Mouse (Mus musculus): ENCODE data around the gene Purb.
"Not testable (repeated sequence)": the region's sequence is repeated elsewhere in the genome, so short reads cannot be mapped to it uniquely, and the experiment has no call there.

Gene Purb

GRCm38 (mm10) chr11:6484244-6484959 is 8.7 kb upstream of the Purb start:
- peak in 1 of 2 experiments; percentile 41 for DNase-seq

GRCm38 (mm10) chr11:6483103-6483502 is 7.4 kb upstream of the Purb start:
- no peak for DNase-seq

- DNase-seq, result peak in 1 of 2 experiments; percentile 12
Observed at GRCm38 (mm10) chr11:6481669-6482185, 6.0 kb upstream of the Purb start.

GRCm38 (mm10) chr11:6480681-6481405 is 5.1 kb upstream of the Purb start:
- DNase-seq, result no peak

GRCm38 (mm10) chr11:6480191-6480590 is 4.5 kb upstream of the Purb start:
- no peak for DNase-seq

- no peak for DNase-seq
Observed at GRCm38 (mm10) chr11:6479231-6479630, 3.5 kb upstream of the Purb start.

- no peak for DNase-seq
Observed at GRCm38 (mm10) chr11:6477350-6477749, 1.6 kb upstream of the Purb start.

GRCm38 (mm10) chr11:6476876-6477275 is 1.2 kb upstream of the Purb start:
- no peak for DNase-seq

- DNase-seq, result peak; percentile 62 to 76
Observed at GRCm38 (mm10) chr11:6474874-6475731, 614 bp downstream of the Purb start.

GRCm38 (mm10) chr11:6474381-6474780 is 1.3 kb downstream of the Purb start:
- DNase-seq, result no peak

GRCm38 (mm10) chr11:6472076-6472475 is 3.6 kb downstream of the Purb start:
- DNase-seq, result no peak

GRCm38 (mm10) chr11:6471493-6471892 is 4.2 kb downstream of the Purb start:
- no peak for DNase-seq

- DNase-seq, result no peak
Observed at GRCm38 (mm10) chr11:6471054-6471453, 4.7 kb downstream of the Purb start.

- no peak for DNase-seq
Observed at GRCm38 (mm10) chr11:6468541-6468940, 7.2 kb downstream of the Purb start.

- peak; percentile 76 to 81 for DNase-seq
Observed at GRCm38 (mm10) chr11:6465122-6465521, 10.6 kb downstream of the Purb start.

GRCm38 (mm10) chr11:6463159-6463837 is 12.4 kb downstream of the Purb start:
- no peak for DNase-seq

- no peak for DNase-seq
Observed at GRCm38 (mm10) chr11:6456083-6456482, 19.6 kb downstream of the Purb start.

GRCm38 (mm10) chr11:6448155-6448554 is 27.6 kb downstream of the Purb start:
- not testable (repeated sequence) for DNase-seq

- no peak for DNase-seq
Observed at GRCm38 (mm10) chr11:6447493-6447892, 28.2 kb downstream of the Purb start.

GRCm38 (mm10) chr11:6445951-6446350 is 29.8 kb downstream of the Purb start:
- DNase-seq, result no peak

GRCm38 (mm10) chr11:6445441-6445840 is 30.3 kb downstream of the Purb start:
- DNase-seq, result no peak

- DNase-seq, result peak; percentile 100
Observed at GRCm38 (mm10) chr11:6444077-6444853, 31.5 kb downstream of the Purb start, which contains the start of gene H2afv. Gene H2afv, minus strand, starts transcription at chr11:6444443.
